Mouse (Mus musculus) ES-CJ7 (cell line): ENCODE results near the gene Nectin1.

Experiments
- DNase-seq: peaks from one replicate; pipeline ENCODE4 v3.0.0; 2011; ENCODE audit warnings: low read depth, low spot score

The Nectin1 gene

DNA sequence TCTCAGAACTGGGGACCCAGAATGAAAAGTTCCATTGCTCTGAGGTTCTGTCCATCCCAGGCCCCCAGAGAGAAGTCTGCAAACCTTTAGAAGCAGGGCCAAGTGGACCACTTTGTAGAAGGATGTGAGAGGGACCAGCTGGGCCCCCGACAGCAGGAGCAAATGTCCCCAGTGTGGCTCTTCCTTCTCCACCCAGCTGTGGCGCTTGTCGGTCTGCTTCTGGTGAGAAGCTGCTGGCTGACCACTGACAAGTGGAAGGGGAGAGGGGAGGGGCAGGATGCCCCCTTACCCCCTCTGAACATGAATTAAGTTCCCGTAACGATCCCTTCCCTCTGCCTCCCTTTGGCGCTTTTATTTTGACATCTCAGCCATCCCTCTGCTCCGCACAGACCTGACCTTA lies 54.0 kb downstream of the Nectin1 start:
- DNase-seq, result no peak

DNA sequence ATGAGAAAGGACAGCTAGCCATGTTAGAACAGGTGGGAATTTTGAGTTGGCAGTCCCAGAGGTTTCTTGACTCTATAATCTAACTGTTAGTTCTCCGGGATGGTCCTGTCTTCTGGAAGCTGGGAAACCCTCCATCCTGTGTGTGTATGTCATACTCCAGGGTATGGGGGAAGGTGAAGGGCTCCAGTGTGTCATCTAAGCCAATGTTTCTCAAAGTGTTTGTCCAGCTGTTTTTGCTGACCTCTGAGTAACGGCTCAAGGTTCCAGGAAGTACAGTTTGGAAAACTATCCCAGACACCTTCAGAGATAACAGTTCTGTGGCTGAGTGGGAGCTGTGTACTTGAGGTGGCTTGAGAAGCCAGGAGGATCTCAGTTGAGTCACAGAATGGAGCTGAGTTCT lies 56.7 kb downstream of the Nectin1 start:
- no peak for DNase-seq

DNA sequence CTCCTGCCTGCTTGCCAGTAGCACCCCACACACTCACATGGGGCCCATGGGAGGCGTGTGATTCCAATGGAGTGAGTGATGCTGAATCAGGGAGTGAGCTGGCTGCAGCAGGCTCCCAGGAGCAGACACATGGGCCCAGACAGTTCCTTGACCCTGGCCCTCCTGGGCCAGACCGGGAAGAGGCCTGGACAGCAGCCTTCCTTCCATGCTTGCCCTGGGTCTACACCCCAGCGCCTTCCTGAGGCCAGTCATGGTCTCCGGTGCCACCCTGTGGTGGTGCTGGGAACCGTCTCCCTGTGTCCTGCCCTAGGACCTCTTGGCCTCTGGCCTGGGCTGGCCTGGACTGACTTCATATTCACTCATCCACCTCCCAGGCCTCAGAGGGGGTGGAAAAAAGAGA lies 58.1 kb downstream of the Nectin1 start:
- DNase-seq, result peak; percentile 51

DNA sequence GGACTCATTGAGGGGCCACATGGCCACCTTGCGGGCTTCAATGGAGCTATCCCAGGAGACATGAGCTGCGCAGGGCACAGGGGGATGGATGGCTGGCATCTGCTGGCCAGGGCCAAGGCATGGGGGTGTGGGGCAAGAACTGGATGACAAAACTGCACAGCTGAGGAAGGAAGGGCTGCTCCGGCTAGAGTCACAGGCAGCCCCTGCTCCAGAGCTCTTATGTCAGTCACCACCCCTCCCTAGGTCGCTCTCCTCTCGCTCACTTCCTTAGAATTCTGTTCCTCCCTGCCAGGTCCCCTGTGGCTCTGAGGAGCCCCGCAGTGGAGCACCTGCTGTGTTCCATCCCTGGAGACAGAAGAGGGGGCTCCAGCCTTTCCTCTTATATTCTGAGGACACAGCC lies 63.8 kb downstream of the Nectin1 start:
- DNase-seq, result no peak

DNA sequence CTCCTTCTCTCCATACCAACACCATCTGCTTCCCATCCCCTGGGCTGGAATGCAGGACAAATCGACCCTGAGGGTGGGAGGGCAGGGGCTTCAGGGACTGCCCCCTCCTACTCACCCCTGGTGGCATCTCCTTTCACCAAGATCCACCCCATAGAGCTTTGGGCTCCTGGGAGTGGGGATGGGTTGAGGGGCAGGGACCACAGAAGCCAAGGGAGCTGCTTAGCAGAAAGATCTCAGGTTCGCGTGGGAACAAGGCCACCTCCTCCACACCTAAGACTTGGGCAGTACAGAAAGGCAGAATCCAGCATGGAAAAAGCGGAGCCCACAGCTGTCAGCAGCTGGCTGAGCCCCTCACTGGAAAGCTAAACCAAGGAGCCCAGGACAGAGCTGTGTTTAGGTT lies 64.3 kb downstream of the Nectin1 start:
- no peak for DNase-seq

DNA sequence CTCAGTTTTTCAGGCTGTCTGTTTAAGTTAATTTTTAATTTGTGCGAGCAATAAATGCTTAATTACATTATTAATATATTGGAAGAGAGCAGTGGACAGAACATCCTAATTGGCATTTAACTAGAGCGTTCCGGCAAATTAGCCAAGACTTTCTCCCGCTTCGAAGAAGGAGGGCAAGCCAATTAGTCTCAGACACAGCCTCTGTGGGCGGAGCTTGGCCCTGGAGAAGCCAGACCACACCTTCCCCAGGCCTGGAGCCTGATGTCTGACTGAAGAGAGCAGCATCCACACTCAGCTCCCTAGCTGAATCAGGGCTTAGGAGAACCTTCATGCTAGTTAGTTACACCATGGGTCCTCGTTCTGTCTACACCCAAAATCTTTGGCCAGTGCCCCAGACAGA lies 64.8 kb downstream of the Nectin1 start:
- DNase-seq, result no peak

DNA sequence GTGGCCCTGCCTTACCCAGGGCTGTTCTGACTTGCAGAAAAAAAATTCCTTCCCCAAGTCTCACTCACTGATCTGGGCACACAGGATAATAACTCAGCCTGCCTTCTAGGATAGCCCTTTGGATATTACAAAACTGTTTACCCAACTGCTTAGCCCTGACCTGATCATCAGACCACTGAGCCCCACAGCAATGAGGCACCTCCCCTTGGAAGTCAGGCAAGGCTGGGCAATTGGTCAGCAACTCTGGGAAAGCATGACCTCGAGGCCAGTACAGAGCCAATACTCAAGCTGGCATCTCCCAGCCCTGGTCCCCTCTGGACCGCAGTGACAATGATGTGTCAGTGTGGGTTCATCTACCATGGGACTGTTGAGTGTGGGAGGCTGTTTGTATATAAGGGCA lies 69.4 kb downstream of the Nectin1 start:
- DNase-seq, result no peak

DNA sequence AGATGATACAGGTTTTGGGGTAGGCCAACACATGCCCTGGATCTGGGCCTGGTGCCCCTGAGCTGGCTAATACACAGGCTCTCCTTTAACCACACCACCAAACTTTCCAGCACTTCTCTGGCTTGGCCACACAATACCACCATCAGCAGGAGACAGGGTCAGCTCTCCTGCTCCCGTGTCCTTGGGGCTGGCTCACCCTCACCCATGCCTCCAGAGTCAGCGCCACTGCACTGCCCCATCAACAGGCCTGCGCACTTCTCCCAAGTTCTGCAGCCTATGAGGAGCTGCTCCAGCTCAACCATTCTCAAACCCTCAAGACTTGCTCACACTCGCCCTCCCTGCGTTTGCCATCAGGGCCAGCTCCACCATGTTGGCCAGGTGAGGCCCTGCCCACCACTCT lies 78.4 kb downstream of the Nectin1 start:
- DNase-seq, result no peak

DNA sequence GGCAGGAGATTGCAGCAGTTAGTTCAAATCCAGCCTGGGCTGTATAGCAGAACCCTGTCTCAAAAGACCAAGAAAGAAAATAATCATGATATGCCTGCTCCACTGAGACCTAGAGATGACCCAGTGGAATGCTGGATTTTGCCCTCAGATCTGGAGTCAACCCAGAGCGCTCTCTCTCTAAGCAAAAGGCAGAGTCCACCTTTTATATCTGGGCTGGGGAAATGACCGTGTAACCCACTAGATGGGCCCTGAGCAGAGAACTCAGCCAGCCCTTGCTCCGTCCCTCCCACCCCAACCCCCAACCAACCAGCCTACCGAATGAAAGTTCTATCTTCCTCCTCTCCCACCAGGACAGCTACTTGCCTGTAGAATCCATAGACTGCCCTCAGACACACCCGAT lies 81.4 kb downstream of the Nectin1 start:
- no peak for DNase-seq

DNA sequence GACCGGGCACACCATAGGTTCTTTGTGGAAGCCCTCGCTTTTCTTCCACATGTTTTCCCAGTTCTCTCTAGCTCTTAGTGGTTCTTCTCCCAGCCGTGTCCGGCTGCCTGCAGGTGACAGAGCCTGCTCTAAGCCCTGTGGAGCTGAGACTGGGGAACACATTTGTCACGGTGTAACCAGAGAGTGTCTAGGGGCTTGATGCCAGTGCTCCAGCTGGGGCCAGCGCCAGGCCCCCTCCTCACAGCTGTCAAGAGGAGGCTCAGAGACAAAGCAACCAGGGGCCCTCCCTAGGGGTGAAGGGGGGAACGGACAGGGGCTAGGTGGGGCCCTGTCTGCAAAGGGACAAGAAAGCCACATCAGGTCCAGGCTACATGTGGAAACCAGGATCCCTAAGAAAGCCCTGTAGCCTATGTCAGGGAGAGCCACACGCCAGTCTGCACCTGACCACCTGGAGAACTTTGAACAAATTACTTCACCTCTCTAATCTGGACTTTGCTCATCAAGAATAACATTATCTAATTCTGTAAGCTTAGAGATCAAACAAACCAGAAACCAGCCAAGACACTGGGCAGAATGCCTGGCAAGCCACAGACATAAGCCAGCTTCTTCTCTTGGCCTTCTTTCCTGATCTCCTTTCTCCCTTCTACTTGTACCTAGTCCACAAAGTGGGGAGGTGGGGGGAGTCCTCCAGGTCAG lies 82.9 kb downstream of the Nectin1 start:
- DNase-seq, result no peak

DNA sequence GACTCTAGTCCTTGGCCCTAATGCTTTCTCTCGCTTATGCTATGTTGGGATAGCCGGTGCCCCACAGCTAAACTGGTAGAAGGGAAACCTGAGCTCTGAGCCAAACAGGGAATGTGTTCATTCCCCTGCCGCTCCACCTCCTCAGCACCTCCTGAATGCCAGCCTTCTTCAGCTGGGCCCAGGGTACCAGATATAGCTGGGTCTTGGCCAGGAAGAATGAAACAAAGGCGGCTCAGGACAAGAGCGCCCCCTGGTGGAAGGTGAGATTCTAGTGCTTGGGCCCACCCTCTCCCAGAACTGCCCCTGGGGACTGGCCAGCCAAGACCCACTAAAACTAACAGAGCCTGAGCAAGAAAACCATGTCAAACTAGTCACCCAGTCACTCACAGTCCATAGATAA lies 83.8 kb downstream of the Nectin1 start:
- DNase-seq, result peak; percentile 55

DNA sequence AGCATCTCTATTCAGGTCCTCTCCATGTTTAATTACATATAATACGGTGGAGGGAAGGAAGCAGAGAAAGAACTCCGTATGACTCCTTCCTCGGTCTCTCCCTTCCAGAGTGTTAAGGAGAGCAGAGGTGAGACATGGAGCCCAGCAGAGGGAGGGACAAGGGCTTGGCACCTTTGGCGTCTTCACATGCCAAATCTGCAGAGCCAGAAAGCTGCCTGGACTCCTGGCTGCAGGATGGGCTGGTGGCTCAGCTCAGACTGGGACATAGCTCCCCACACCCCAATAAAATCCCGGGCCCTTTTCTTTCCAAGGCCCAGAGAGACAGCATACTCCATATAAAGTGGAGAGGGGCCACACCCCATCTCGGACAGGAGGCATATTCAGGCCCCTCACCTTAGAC lies 85.2 kb downstream of the Nectin1 start:
- DNase-seq, result no peak

DNA sequence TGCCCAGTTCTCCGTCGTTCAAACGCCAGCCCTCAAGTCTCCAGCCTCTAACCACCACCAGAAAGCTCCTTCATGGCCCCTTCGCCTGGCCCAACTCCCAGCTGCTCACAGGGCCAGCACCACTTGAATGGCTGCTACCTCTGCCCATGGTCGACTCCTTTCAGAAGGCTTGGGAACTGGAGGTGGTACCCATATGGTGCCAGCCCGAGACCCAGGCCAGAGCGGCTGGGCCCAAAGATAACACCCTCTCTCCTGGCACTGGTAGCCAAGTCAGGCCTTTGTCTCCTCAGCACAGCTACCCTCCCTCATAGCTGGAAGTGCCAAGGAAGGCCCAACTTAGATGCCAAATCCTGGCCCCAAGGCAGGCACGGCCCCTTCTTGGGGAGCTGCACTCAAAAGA lies 89.4 kb downstream of the Nectin1 start:
- DNase-seq, result no peak

DNA sequence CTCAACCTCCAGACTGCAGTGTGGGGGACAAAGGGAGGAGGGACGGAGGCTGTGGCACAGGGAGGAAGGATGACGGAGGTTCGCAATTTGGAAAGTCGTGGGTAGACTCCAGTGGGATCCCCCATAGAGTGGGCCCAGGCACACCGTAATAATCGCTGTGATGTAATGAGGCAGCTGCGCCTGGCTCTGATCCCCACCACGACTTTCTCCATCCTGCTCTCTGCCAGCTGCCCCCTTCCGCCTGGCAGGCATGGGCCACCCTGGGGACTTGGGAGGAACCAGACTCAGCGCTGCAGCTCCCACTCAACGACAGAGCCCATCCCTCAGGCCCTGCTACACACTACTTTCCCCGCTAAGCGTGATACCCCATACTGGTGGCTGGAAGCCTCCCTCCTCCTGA lies 90.5 kb downstream of the Nectin1 start:
- no peak for DNase-seq

DNA sequence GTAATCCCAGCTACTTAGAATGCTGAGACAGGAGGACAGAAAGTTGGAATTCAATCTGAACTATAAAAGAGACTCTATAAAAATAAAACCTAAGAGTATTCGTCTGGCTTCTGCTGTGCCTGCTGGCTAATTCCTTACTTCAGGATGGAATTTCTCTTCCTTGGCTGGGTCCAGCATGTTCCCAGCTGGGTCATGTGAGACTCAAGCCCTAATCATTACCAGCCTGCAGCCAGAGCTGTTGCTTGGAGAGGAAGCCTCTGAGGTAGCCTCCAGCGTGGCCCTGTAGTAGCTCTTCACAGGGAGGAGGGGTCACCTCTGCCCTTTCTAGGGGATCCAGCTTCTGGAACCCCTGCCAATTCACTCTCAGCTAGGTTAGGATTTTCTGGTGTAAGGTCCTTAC lies 94.8 kb downstream of the Nectin1 start:
- no peak for DNase-seq

DNA sequence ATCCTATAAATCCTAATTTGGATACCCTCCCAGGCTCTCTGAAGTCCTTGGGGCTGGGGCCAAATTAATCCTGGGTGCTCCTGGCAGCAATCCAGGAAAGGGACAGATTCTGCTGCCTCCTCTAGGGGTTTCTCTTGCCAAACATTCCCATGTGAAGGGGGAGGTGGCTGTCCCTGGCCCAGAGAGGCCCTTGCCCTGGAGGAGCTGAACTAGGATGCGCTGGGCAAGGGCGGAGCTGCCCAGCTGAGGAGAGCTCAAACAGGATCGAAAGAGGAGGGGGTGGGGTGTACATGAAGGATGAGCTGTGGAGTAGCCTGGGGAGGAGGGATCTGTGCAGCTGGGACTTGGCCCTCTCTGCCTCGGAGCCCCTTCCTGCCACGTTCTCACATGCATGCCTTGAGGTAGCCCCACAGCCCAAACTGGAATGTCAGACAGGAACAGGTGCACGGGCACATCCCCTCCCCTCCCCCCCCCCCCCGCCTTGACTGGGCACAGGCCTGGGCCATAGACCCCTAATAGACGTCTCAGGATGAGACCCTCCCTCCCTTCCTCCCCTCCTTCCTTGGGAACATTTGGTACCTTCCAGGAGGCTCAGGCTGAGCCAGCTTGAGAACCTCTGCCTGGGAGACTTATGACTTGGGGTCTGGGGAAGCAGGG lies 99.3 kb downstream of the Nectin1 start:
- no peak for DNase-seq

DNA sequence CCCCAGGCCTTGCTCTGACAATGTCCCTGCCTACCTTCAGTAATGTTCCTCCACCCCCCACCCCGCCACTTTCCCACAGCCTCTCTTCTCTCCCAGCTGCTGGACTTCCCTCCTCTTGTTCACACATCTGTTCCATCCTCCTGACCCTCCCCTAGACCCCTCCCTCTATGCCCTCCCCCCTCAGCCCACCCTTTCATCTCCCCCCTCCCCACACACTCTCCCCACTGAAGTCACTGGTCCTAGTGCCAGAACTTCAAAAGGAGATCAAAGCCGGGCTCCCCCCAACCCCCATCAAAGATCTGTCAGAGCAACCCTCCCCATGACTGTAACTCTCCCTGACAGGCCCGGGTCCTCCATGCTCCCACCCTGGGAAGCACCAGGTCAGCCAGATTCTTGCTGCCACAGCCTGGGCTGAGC lies 99.9 kb downstream of the Nectin1 start:
- no peak for DNase-seq

DNA sequence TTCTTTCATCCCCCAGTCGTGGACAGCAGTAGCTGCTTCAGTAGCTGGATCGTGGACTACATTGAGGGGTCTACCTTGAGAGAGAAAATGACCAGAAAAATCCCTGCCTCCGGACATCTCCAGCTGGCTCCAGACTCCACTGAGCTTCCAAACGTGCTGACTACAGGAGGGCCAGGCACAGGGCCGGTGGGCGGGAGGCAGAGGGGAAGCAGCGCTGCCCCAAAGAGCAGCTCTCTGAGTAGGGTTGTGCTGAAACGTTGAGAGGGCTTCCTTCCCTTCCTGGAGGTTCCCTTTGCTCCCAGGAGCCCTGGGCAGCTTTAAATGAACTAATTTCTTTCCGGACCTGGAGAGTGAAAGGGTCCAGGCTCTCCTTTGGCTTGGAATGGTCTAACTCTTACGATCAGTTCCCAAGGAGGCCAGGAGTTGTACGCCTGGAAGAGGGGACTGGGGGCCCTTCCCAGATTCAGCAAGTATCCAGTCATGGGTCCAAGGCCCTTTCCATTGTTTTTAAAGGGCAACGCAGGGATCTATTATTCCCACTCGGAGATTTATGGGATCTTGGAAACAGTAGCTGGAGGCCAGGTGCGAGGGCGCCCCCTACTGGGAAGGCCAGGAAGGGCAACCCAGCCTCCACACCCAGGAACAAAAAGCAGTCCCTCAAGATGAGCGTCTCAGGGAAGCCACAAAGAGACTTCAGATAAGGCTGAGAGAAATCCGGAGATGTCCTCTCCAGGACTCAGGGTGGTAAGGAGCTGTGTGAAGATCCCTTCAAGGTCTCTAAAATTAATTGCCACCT lies 102.1 kb downstream of the Nectin1 start:
- DNase-seq, result peak; percentile 72

DNA sequence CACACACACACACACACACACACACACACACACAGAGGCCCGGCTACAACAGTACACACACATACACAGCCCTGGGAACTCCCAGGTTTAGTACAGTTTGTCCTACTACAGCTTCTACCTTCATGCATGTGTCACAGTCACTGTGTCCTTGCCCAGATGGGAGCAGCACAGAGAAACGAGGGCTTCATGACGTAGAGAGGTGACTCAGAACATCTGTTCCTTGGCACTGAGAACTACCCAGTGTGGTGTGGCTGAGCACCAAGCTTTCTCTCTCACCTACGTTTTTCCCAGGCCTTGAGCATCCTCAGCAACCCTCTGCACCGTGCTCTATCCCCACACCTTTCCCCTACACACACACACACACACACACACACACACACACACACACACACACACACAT lies 104.1 kb downstream of the Nectin1 start:
- no peak for DNase-seq

DNA sequence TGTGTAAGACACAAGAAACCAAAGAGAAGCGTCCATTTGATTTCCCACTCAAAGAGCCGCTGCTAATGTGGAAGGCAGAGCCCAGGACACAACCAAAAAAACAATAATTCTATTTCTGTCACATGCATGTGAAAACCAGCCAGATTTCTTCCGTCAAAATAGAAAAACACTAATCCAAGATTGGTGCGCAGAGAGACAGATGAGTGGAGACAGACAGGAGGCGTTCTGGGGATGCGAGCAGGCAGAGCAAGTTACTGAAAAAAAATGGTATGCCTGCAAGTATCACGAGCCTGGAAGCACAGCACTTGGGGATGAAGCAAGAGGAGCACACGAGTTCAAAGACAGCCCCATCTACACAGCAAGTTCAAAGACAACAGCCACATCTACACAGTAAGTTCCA lies 106.5 kb downstream of the Nectin1 start:
- DNase-seq, result no peak

DNA sequence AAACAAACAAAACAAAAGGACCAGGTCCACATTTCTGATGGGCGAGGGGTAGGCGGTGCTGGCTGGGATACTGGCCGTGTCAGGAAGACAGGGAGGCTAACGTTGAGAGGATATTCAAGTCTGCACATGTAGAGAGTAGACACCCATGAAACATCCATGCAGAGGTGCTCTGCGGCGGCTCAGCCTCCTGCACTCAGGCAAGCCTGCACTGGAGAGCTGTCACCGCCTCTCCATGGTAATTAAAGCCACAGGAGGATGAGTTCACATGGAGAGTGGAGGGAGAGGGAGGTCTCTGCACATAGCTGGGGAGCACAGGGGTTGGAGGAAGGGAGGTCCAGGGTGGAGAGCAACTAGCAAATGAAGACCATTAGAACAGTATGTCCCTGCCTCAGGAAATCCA lies 107.4 kb downstream of the Nectin1 start:
- DNase-seq, result no peak

DNA sequence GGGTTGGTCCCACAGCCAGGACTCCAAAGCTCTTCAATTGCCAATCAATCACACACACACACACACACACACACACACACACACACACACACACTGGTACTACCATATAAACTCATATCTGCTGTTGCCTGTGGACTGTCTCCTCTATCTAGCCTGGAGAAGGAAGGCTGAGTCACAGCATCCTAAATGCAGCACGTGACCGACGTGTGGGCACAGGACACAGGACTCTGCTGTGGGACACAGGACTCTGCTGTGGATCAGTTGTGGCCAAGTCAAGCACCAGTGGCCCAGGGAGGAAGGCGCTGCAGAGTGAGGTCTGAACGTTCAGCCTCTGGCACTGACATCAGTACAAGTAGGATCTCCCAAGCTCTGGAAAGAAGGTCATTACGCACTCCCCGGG lies 112.1 kb downstream of the Nectin1 start:
- no peak for DNase-seq
